Mouse (Mus musculus) cerebellum, adult 2 months (tissue): ENCODE measurements around the gene Tmem269.

Experiments used
- CTCF ChIP-seq: fragments of 200-500 bp; IDR thresholded peaks from 2 replicates; pipeline ENCODE4 v1.5.1; 2011; ENCODE audit warnings: low read depth, mild to moderate bottlenecking, control low read depth, low read length, moderate library complexity, borderline replicate concordance; ENCODE audit not compliant: insufficient read depth
- POLR2A ChIP-seq: fragments of 200-500 bp; IDR thresholded peaks from 2 replicates; pipeline ENCODE4 v1.6.1; 2011; ENCODE audit warnings: low read length, control low read depth, borderline replicate concordance; ENCODE audit not compliant: insufficient read depth

GRCm38 (mm10) chr4:119192757-119193156, 25.3 kb downstream of the Tmem269 start:
- TF ChIP-seq CTCF, result no peak
- TF ChIP-seq POLR2A, result no peak
